Mouse (Mus musculus): ENCODE data around the gene Plxnb1.

DNA sequence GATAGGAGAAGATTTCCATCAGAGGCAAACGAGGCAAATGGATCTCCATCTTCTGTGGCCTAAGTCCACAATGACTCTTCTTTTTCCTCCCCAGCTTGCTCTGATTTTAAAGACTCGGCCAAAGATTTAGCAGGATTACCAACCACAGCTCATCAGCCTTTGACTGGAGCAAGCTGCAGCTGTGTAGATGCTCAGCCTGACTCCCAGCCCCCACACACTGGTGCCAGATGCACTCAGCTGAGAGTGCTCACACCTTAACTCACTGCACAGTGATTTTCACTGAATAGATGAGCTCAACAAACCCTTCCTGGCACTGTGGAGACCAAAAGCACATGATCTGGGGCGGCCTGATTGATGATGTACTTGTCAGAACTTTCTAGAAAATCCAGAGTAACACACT lies 66.8 kb downstream of the Plxnb1 start, which contains the start of gene Fbxw21:
- no peak for TF ChIP-seq POU5F1 (IDR thresholded peaks at IDR 0.05; ENCODE audit: borderline replicate concordance, low read length)
- no peak for TF ChIP-seq CTCF (conservative IDR thresholded peaks at IDR 0.05; ENCODE audit: low read length)
